Mouse (Mus musculus) natural killer cell, adult 2 months (primary cell): ENCODE measurements at regions not wholly inside any gene's neighbourhood (a gene's known extent, or its start where the extent isn't known, plus 50 kb on each side); places are given as distances from the start of the nearest gene placed in this dataset.

Source experiments
- DNase-seq, 2 experiments: peaks; one replicate each; pipeline ENCODE4 v3.0.0; 2022; ENCODE audit warnings: low spot score in 2 of 2

- DNase-seq: no peak
Measured at GRCm38 (mm10) chr13:35212276-35212675, 185.4 kb upstream of the Eci2 start.

GRCm38 (mm10) chr13:35214219-35214618, 187.3 kb upstream of the Eci2 start:
- DNase-seq: no peak

DNA sequence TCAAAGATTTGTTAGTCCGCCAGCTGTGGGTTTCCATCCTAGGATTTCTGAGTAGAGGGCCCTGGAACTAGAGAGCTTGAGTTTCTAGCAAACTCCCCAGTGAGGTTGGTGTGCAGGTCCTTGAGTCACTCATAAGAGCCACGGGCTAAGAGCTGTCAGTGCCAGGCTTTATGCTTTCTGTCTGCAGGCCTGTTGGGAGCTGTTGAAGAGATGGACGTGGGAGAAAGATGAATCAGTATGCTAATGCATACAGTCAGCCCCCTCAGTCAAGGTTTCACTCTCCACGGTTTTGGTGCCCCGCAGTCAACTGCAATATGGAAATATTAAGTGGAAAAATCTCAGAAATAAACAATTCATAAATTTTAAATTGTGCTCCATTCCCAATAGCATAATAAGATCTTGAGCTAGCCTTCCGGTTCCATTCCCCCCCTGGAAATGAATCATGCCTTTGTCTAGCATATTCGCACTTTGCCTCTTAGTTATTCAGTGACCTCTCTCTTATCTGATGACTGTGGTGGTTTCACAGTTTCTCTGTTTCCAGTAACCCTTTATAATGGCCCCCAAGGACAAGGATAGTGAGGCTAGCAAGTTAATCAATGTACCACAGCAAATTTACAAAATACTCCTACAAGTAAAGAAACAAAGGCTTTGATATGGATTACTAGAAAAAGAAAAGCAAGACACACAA, 199.4 kb upstream of the Eci2 start:
- DNase-seq: no peak

DNA sequence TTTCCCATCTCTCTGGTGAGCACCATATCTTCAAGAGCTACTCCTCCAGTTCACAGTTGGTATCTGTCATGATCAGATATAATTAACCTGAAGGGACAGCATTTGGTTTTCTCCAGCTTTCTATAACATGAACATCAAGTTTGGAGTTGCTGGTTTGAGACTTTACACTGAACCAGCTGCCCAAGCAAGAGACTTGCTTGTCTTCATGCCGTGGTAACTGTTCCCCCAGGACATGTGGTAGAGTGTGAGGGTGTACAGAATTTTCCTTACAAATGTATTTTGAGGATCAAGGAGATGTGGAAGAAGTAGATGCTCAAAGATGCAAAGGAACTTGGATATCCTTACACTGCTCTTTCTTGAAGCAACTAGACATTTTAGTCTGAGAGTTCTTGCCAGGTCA, 200.0 kb upstream of the Eci2 start:
- DNase-seq: no peak

DNA sequence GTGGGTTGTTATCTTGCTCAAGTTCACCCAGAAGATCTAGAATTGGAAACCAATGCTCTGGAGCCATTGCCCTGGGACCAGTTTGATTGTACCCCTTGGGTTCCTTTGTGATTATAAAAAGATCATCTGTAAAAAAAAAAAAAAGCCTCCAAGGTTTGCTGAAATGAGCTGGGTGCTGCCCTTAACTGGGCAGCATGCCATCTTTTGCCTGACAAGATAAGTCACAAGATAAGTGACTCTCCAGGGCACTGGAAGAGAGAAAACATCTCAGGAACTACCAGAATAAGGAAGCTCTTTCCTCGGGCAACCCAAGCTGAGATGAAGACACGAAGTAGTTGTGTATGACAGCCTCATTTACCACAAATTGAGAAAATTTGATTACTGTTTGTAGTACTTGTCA, 202.7 kb upstream of the Eci2 start:
- DNase-seq: no peak

- no peak for DNase-seq
Measured at GRCm38 (mm10) chr13:35233636-35234035, 206.7 kb upstream of the Eci2 start.

- DNase-seq: no peak
Measured at GRCm38 (mm10) chr13:35241443-35241842, 214.5 kb upstream of the Eci2 start.

DNA sequence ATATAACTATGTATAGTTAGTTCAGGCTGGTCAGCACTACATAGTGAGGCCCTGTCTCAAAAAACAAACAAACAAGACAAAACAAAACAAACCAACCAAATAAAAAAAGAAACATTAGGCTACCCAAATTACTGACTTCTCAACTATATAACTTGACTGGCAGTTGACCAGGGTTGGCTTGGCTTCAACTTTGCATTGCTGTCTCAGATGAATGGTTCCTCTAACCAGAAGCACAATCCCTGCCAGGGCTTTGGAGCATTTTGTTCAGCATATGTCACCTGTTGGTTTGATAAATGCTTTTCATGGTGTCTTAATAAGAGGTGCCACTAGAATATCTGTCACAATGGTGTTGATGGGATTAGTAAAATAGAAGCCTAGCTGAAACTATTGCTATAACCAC, 217.1 kb upstream of the Eci2 start:
- no peak for DNase-seq

DNA sequence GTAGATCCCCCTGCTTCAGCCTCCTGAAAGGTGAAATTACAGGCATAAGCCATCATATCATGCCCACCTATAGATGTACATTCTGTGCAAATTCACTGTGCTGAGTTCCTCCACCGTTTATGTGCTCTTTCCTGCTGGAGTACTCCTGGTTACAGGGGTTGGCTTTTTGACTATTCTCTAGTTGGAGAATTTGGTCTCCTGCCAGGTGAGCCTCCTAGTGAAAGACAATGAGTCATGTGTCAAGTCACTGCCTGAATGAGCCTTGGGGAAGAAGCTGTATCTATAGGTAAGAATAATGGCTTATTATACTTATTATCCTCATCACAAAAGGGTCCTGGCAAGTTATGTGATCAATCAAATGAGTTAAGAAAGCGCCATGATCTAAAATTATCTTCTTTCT, 230.5 kb upstream of the Eci2 start:
- DNase-seq: no peak

- DNase-seq: no peak
Measured at GRCm38 (mm10) chr13:35258720-35259119, 231.8 kb upstream of the Eci2 start.

DNA sequence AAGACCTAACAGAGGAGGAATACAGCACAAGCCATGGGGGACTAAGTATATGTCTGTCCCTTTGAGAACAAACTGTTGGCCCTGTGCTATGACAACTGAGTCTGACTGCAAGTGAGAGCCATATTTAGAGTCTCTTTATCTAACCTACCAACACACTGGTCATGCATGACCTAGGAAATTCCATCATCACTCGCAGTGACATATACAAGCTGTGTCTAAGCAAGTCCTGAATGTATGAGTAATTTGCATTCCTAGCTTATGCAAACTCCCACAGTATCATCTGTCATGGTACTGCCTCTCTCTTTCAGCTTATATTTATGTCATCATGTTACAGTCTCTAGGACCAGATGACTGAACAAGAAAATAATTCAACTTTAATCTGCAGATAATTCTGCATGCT, 257.1 kb upstream of the Eci2 start:
- DNase-seq: no peak

GRCm38 (mm10) chr13:35302088-35302487, 275.2 kb upstream of the Eci2 start:
- no peak for DNase-seq

GRCm38 (mm10) chr13:35316772-35317171, 289.9 kb upstream of the Eci2 start:
- DNase-seq: no peak

DNA sequence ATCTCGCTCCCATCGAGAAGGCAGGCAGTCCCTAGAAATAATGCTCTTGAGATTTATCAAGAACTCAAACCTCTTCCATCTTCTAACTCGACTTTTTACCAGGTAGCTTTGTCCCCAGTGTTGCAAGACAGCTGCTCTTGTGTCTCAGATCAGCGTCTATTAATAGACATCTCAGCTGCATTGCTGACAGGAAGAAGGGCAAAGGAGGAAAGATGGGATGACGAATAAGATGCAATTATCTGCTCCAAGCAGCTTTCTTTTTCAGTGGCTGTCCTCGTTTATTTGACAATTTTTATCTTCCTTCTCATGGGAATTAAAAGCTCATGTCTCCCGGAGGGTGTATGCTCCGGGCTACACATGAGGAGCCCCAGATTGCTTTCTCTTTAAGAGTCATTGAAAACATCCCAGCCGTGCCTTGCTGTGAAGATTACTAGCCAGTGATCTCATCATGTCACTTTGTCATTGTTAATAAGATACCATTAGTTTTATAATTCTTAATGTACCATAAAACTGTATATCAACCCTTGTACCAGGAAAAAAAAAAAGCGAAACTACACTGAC, 299.9 kb upstream of the Eci2 start:
- DNase-seq: no peak

- DNase-seq: no peak
Measured at GRCm38 (mm10) chr13:35328320-35328719, 301.4 kb upstream of the Eci2 start.

DNA sequence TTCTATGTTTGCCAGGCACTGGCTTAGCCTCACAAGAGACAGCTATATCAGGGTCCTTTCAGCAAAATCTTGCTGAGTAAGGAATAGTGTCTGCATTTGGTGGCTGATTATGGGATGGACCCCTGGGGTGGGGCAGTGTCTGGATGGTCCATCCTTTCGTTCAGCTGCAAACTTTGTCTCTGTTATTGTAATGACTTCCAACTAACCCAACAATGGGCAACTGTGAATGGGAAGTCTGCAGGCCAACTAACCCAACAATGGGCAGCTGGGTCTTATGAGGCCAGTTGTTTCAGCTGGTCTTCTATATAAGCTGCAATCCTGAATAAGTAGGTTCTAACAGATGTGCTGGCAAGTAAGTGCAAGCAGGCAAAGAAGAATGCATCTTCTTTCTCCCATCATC, 304.0 kb upstream of the Eci2 start:
- DNase-seq: no peak

DNA sequence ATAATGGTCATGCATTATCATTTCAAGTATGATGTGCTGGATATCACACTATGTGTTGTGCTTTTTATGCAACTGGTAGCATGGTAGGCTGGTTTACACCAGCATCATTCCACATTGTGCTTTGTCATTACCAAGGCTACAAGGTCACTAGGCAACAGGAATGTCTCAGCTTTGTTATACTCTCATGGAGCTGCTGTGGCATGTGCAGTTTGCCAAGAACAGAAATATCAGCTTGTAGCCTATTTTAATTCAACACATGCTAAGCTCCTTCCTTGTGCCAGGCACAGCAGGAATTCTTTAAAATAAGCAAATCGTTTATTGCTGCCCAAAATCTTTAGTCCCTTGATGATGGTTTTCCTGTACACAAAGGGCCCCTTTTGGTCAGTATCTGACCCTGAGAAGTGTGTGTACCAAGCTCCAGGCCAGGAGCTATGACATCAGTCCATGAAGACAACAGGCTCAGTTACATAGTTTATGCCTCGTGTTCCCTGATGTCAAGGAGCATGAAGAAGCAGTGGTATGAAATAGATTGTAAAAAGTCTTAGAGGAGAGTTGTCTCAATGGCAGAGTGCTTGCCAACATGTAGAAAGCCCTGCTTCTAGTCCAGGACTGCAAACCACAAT, 314.0 kb upstream of the Cdyl start:
- no peak for DNase-seq

- DNase-seq: no peak
Measured at GRCm38 (mm10) chr13:35348283-35348682, 311.4 kb upstream of the Cdyl start.

DNA sequence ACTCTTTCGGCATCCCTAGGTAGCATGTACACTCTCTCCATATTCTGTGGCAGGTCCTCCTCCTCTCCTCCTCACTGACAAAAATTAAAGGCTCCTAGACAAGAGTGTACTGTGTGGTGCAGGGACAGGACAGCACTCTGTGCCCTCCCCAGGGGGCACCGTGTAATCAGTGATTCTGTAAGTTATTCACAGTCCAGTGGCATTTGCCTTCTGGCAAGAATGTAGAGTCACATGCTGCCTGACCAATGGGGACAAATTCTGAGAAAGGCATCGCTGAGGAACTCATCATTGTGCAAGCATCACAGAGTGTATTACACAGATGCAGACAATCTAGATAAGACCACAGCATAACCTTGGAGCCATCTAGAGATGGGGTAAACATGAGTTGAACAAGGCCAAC, 300.3 kb upstream of the Cdyl start:
- DNase-seq: no peak

GRCm38 (mm10) chr13:35377487-35377886, 282.1 kb upstream of the Cdyl start:
- DNase-seq: no peak

- no peak for DNase-seq
Measured at GRCm38 (mm10) chr13:35379500-35379899, 280.1 kb upstream of the Cdyl start.

GRCm38 (mm10) chr13:35380224-35381009, 279.2 kb upstream of the Cdyl start:
- DNase-seq: no peak

- no peak for DNase-seq
Measured at GRCm38 (mm10) chr13:35381641-35382040, 278.0 kb upstream of the Cdyl start.
